Mouse (Mus musculus) ES-CJ7 (cell line): ENCODE measurements around the gene Cadps2.
A peak's percentile ranks its signal among the peaks of the same experiment; 100 is the strongest.

ENCODE experiments used
- DNase-seq: peaks from one replicate; pipeline ENCODE4 v3.0.0; 2011; ENCODE audit warnings: low read depth, low spot score

The Cadps2 gene

GRCm38 (mm10) chr6:23839009-23839811 lies at the start of gene Cadps2:
Gene Cadps2 (minus strand): TSS chr6:23839421.
- DNase-seq = peak; percentile 46

GRCm38 (mm10) chr6:23886418-23886817 lies 47.2 kb upstream of the Cadps2 start:
- peak; percentile 71 for DNase-seq

GRCm38 (mm10) chr6:23876765-23877408 lies 37.7 kb upstream of the Cadps2 start:
- DNase-seq = no peak

GRCm38 (mm10) chr6:23876363-23876762 lies 37.1 kb upstream of the Cadps2 start:
- no peak for DNase-seq

GRCm38 (mm10) chr6:23873812-23874211 lies 34.6 kb upstream of the Cadps2 start:
- no peak for DNase-seq

GRCm38 (mm10) chr6:23873231-23873630 lies 34.0 kb upstream of the Cadps2 start:
- DNase-seq = no peak

- DNase-seq = no peak
Observed at GRCm38 (mm10) chr6:23869971-23870370, 30.8 kb upstream of the Cadps2 start.

GRCm38 (mm10) chr6:23866298-23866697 lies 27.1 kb upstream of the Cadps2 start:
- DNase-seq = no peak

- no peak for DNase-seq
Observed at GRCm38 (mm10) chr6:23853464-23853863, 14.2 kb upstream of the Cadps2 start.

GRCm38 (mm10) chr6:23840001-23840400 lies 780 bp upstream of the Cadps2 start:
- peak; percentile 48 for DNase-seq

GRCm38 (mm10) chr6:23838401-23839008 lies 716 bp downstream of the Cadps2 start:
- peak; percentile 50 for DNase-seq

- no peak for DNase-seq
Observed at GRCm38 (mm10) chr6:23837631-23838030, 1.6 kb downstream of the Cadps2 start.

GRCm38 (mm10) chr6:23837127-23837526 lies 2.1 kb downstream of the Cadps2 start:
- no peak for DNase-seq

- no peak for DNase-seq
Observed at GRCm38 (mm10) chr6:23836694-23837093, 2.5 kb downstream of the Cadps2 start.

GRCm38 (mm10) chr6:23835552-23835951 lies 3.7 kb downstream of the Cadps2 start:
- DNase-seq = no peak

- peak; percentile 78 for DNase-seq
Observed at GRCm38 (mm10) chr6:23830741-23831140, 8.5 kb downstream of the Cadps2 start.

GRCm38 (mm10) chr6:23829338-23829737 lies 9.9 kb downstream of the Cadps2 start:
- DNase-seq = no peak

- DNase-seq = no peak
Observed at GRCm38 (mm10) chr6:23821819-23822218, 17.4 kb downstream of the Cadps2 start.

GRCm38 (mm10) chr6:23810087-23810486 lies 29.1 kb downstream of the Cadps2 start:
- DNase-seq = no peak

GRCm38 (mm10) chr6:23809344-23809743 lies 29.9 kb downstream of the Cadps2 start:
- DNase-seq = no peak

- DNase-seq = no peak
Observed at GRCm38 (mm10) chr6:23805333-23805732, 33.9 kb downstream of the Cadps2 start.

- DNase-seq = no peak
Observed at GRCm38 (mm10) chr6:23791822-23792221, 47.4 kb downstream of the Cadps2 start.

- DNase-seq = peak; percentile 35
Observed at GRCm38 (mm10) chr6:23777641-23778040, 61.6 kb downstream of the Cadps2 start.
